Mouse (Mus musculus) erythroblast, adult 5-6 weeks (primary cell): Measurements from ENCODE around the gene Rufy2. TPM values are rescaled to one million over a fixed set of nuclear protein-coding genes. Genes with fewer than 3 reads are reported as not detected.

Experiments used
- total RNA-seq, 2 experiments: library from RNA; stranded (forward) in 1 of 2; stranded (reverse) in 1 of 2; fragments of 150-400 nt in 1 of 2; fragments of 200-764, 138-1000 nt in 1 of 2; gene quantifications; 2 replicates each; pipeline versions ENCODE4 v1.2.3 to v1.2.4; 2015 to 2017; ENCODE audit warnings: low replicate concordance in 2 of 2

The Rufy2 gene
- total RNA-seq, 2 experiments from 2014 or later: 3.9 to 10.0 TPM

Other genes starting within 250 kb of the Rufy2 start
- gene Ccar1, start 187.9 kb upstream of the Rufy2 start, total RNA-seq (2015; ENCODE audit: low replicate concordance): 49.9 and 82.2 TPM in 2 replicates
- 59.5 and 98.3 TPM in 2 replicates for gene Ccar1, start 187.9 kb upstream of the Rufy2 start, total RNA-seq (2017; ENCODE audit: low replicate concordance)
- 1.3 and 3.7 TPM in 2 replicates for gene Tet1, start 71.2 kb upstream of the Rufy2 start, total RNA-seq (2015; ENCODE audit: low replicate concordance)
- 0.84 and 1.1 TPM in 2 replicates for gene Tet1, start 71.2 kb upstream of the Rufy2 start, total RNA-seq (2017; ENCODE audit: low replicate concordance)
- gene Slc25a16, start 59.6 kb upstream of the Rufy2 start, total RNA-seq (2015; ENCODE audit: low replicate concordance): 3.3 and 6.7 TPM in 2 replicates
- 8.2 and 9.3 TPM in 2 replicates for gene Slc25a16, start 59.6 kb upstream of the Rufy2 start, total RNA-seq (2017; ENCODE audit: low replicate concordance)
- gene Dna2, start 33.2 kb upstream of the Rufy2 start, total RNA-seq (2015; ENCODE audit: low replicate concordance): 21.3 and 21.9 TPM in 2 replicates
- 18.1 and 21.2 TPM in 2 replicates for gene Dna2, start 33.2 kb upstream of the Rufy2 start, total RNA-seq (2017; ENCODE audit: low replicate concordance)
- gene Hnrnph3, start 44.0 kb downstream of the Rufy2 start, total RNA-seq (2015; ENCODE audit: low replicate concordance): 6.1 and 13.6 TPM in 2 replicates
- 7.6 and 27.6 TPM in 2 replicates for gene Hnrnph3, start 44.0 kb downstream of the Rufy2 start, total RNA-seq (2017; ENCODE audit: low replicate concordance)
- gene Pbld2, start 44.1 kb downstream of the Rufy2 start, total RNA-seq (2015; ENCODE audit: low replicate concordance): not detected in 2 replicates
- gene Pbld2, start 44.1 kb downstream of the Rufy2 start, total RNA-seq (2017; ENCODE audit: low replicate concordance): not detected in 2 replicates
- not detected in 2 replicates for gene Pbld1, start 79.9 kb downstream of the Rufy2 start, total RNA-seq (2015; ENCODE audit: low replicate concordance)
- gene Pbld1, start 79.9 kb downstream of the Rufy2 start, total RNA-seq (2017; ENCODE audit: low replicate concordance): not detected in 2 replicates
- gene Atoh7, start 119.4 kb downstream of the Rufy2 start, total RNA-seq (2015; ENCODE audit: low replicate concordance): not detected in 2 replicates
- gene Atoh7, start 119.4 kb downstream of the Rufy2 start, total RNA-seq (2017; ENCODE audit: low replicate concordance): not detected in 2 replicates
- not detected in 2 replicates for gene Mypn, start 223.7 kb downstream of the Rufy2 start, total RNA-seq (2015; ENCODE audit: low replicate concordance)
- 0.14 TPM in 1 of 2 replicates, not detected in the other for gene Mypn, start 223.7 kb downstream of the Rufy2 start, total RNA-seq (2017; ENCODE audit: low replicate concordance)